Mouse (Mus musculus) lung, adult 2 months (tissue): Measurements from ENCODE around the gene Snx18.

Experiments
- CTCF ChIP-seq: fragments of 200-500 bp; IDR thresholded peaks from 2 replicates; pipeline ENCODE4 v1.5.1; 2011; ENCODE audit warnings: mild to moderate bottlenecking, low read length, control low read depth; ENCODE audit not compliant: insufficient read depth
- POLR2A ChIP-seq: fragments of 200-500 bp; IDR thresholded peaks from 2 replicates; pipeline ENCODE4 v1.6.1; 2011; ENCODE audit warnings: low read depth, mild to moderate bottlenecking, control low read depth, low read length, borderline replicate concordance; ENCODE audit errors: extremely low read depth

GRCm38 (mm10) chr13:113635799-113636222, 17.4 kb upstream of the Snx18 start:
- TF ChIP-seq CTCF (no peak), POLR2A (no peak)
